8 mouse cellular contexts compared by ENCODE assay signal in genomic region chr13:46728411-46728810, GRCm38 (mm10). TPM values are rescaled to one million over a fixed set of nuclear protein-coding genes. Genes with fewer than 3 reads are reported as not detected.
A peak's percentile ranks its signal among the peaks of the same experiment; 100 is the strongest.
DNase-seq lines count a peak whose midpoint lies in the region; ATAC-seq and TF ChIP-seq lines count a peak whose summit lies in the region.

No protein-coding gene starts in this region.

- TF ChIP-seq CTCF in left cerebral cortex, adult 2 months (IDR thresholded peaks at IDR 0.05) = no peak
- no peak for TF ChIP-seq CTCF in midbrain, postnatal 0 days (IDR thresholded peaks at IDR 0.05)

- peak overlapping the region; percentile 47 for H3K9ac ChIP-seq in hindbrain, embryonic 15.5 days
- H3K9ac ChIP-seq in midbrain, postnatal 0 days (replicated peaks; ENCODE audit: low read length, poor library complexity, severe bottlenecking) = peak overlapping the region; percentile 72

- 39% methylated on average over 5 of the region's 5 CpGs for WGBS in embryonic facial prominence, embryonic 10.5 days
- WGBS in hindbrain, embryonic 15.5 days = 30% methylated on average over 5 of the region's 5 CpGs
- WGBS in midbrain, postnatal 0 days = 33% methylated on average over 5 of the region's 5 CpGs

- H3K27me3 ChIP-seq in embryonic facial prominence, embryonic 10.5 days (replicated peaks; ENCODE audit: low read depth, poor library complexity, severe bottlenecking) = no peaks in the 10 kb centered on the region
- no peaks in the 10 kb centered on the region for H3K27me3 ChIP-seq in hindbrain, embryonic 15.5 days
- H3K27me3 ChIP-seq in midbrain, postnatal 0 days (ENCODE audit: insufficient read depth, low read length) = no peaks in the 10 kb centered on the region

- peak overlapping the region; percentile 68 for H3K4me3 ChIP-seq in left cerebral cortex, adult 2 months
- H3K4me3 ChIP-seq in embryonic facial prominence, embryonic 10.5 days = peak overlapping the region; percentile 99
- H3K4me3 ChIP-seq in hindbrain, embryonic 15.5 days = peak overlapping the region; percentile 85
- peak overlapping the region; percentile 97 for H3K4me3 ChIP-seq in midbrain, postnatal 0 days (ENCODE audit: low read depth, low read length)

- H3K27ac ChIP-seq in left cerebral cortex, adult 2 months = peak overlapping the region; percentile 89
- peak overlapping the region; percentile 96 for H3K27ac ChIP-seq in embryonic facial prominence, embryonic 10.5 days (replicated peaks)
- peak overlapping the region; percentile 89 for H3K27ac ChIP-seq in hindbrain, embryonic 15.5 days (replicated peaks)
- peak overlapping the region; percentile 93 for H3K27ac ChIP-seq in midbrain, postnatal 0 days (ENCODE audit: low read depth, low read length)

- 0 out of 2 replicates have a peak, but pooled peaks have one; percentile 4 for ATAC-seq in hindbrain, embryonic 15.5 days (ENCODE audit: low FRiP score, low read depth)
- ATAC-seq in midbrain, postnatal 0 days (ENCODE audit: low FRiP score) = 0 out of 2 replicates have a peak, but pooled peaks have one; percentile 9

- H3K9me3 ChIP-seq in embryonic facial prominence, embryonic 10.5 days = no peaks in the 10 kb centered on the region
- no peaks in the 10 kb centered on the region for H3K9me3 ChIP-seq in hindbrain, embryonic 15.5 days
- no peaks in the 10 kb centered on the region for H3K9me3 ChIP-seq in midbrain, postnatal 0 days (ENCODE audit: low read length)

- no peaks in the 10 kb centered on the region for H3K36me3 ChIP-seq in embryonic facial prominence, embryonic 10.5 days (replicated peaks)
- no peaks in the 10 kb centered on the region for H3K36me3 ChIP-seq in hindbrain, embryonic 15.5 days
- no peaks in the 10 kb centered on the region for H3K36me3 ChIP-seq in midbrain, postnatal 0 days (ENCODE audit: insufficient read depth, low read length)

- H3K4me1 ChIP-seq in embryonic facial prominence, embryonic 10.5 days = peaks cover 22% of the 10 kb centered on the region
- peaks cover 23% of the 10 kb centered on the region for H3K4me1 ChIP-seq in hindbrain, embryonic 15.5 days (replicated peaks)
- H3K4me1 ChIP-seq in midbrain, postnatal 0 days (ENCODE audit: insufficient read depth, low read length) = peaks cover 14% of the 10 kb centered on the region

- intact Hi-C loops in left cerebral cortex, adult 2 months (cut with DNase I) = loop anchor here (5.0 kb wide), 3 partner anchors 69 to 289 kb away; partner anchors contain the start of gene Kif13a
- intact Hi-C loops in left cerebral cortex, postnatal 4 days (cut with DNase I) = loop anchor here (5.0 kb wide), 1 partner anchor 289 kb away; no protein-coding TSS in a partner anchor

- H3K4me2 ChIP-seq in hindbrain, embryonic 15.5 days = peak overlapping the region; percentile 91
- H3K4me2 ChIP-seq in midbrain, postnatal 0 days (ENCODE audit: low read depth, low read length, poor library complexity, severe bottlenecking) = peak overlapping the region; percentile 64

- no peak for DNase-seq in left cerebral cortex, adult 2 months (ENCODE audit: extremely low spot score in 1 of 2, low spot score in 2 of 2)
- no peak for DNase-seq in left cerebral cortex, postnatal 4 days
- no peak for DNase-seq in embryonic facial prominence, embryonic 10.5 days (ENCODE audit: low spot score)
- peak; percentile 5 for DNase-seq in midbrain, postnatal 0 days (ENCODE audit: low spot score)
- no peak for DNase-seq in B cell, adult 2 months
- DNase-seq in frontal cortex, postnatal 36 days (ENCODE audit: low spot score in 2 of 2) = no peak
- no peak for DNase-seq in spleen, postnatal 4 days (ENCODE audit: low spot score in 2 of 2)

RNA-seq across cellular contexts. Expression of gene Nup153, which starts 0.7 kb away (rescaled TPM):
- 10 to 100 TPM; 56.2 to 57.9 TPM for total RNA-seq in left cerebral cortex, adult 2 months (2021)
- total RNA-seq in left cerebral cortex, postnatal 4 days (2021) = 10 to 100 TPM; 87.6 to 88.3 TPM
- polyA plus RNA-seq in embryonic facial prominence, embryonic 10.5 days (2016; fragmentation: Nextera tagmentation; extraction: Ambion mirVana) = 34.3 and 36.9 TPM in 2 replicates
- polyA plus RNA-seq in hindbrain, embryonic 15.5 days (2015; fragmentation: Nextera tagmentation; extraction: Ambion mirVana) = 18.3 and 19.9 TPM in 2 replicates
- 61.7 and 75.0 TPM in 2 replicates for total RNA-seq in midbrain, postnatal 0 days (2014; rRNA removed)
- polyA plus RNA-seq in midbrain, postnatal 0 days (2015; fragmentation: Nextera tagmentation; extraction: Ambion mirVana) = 11.8 and 12.6 TPM in 2 replicates

RNA-seq across cellular contexts. Expression of gene Fam8a1, which starts 59.1 kb away (rescaled TPM):
- 10 to 100 TPM; 86.4 to 87.4 TPM for total RNA-seq in left cerebral cortex, adult 2 months (2021)
- total RNA-seq in left cerebral cortex, postnatal 4 days (2021) = 10 to 100 TPM; 71.4 to 75.7 TPM
- polyA plus RNA-seq in embryonic facial prominence, embryonic 10.5 days (2016; fragmentation: Nextera tagmentation; extraction: Ambion mirVana) = 5.8 and 7.1 TPM in 2 replicates
- 16.0 and 16.1 TPM in 2 replicates for polyA plus RNA-seq in hindbrain, embryonic 15.5 days (2015; fragmentation: Nextera tagmentation; extraction: Ambion mirVana)
- total RNA-seq in midbrain, postnatal 0 days (2014; rRNA removed) = 59.2 and 68.1 TPM in 2 replicates
- 15.8 and 18.1 TPM in 2 replicates for polyA plus RNA-seq in midbrain, postnatal 0 days (2015; fragmentation: Nextera tagmentation; extraction: Ambion mirVana)
